Mouse (Mus musculus): Measurements from ENCODE around the gene Elovl2. TPM values are rescaled to one million over a fixed set of nuclear protein-coding genes. Genes with fewer than 3 reads are reported as not detected.

Gene Elovl2
- polyA plus RNA-seq, 1 experiment from 2014 or later, result 6.5 TPM

GRCm38 (mm10) chr13:41203289-41203688, 16.9 kb downstream of the Elovl2 start:
- no peaks in the 10 kb centered on the region for H3K36me3 ChIP-seq (ENCODE audit: control insufficient read depth, insufficient read depth)
- H3K4me2 ChIP-seq (replicated peaks; ENCODE audit: low read depth), result no peak overlapping the region
- H3K27me3 ChIP-seq (replicated peaks; ENCODE audit: control insufficient read depth, insufficient read depth, low read length), result no peaks in the 10 kb centered on the region
- H3K4me1 ChIP-seq (replicated peaks; ENCODE audit: control insufficient read depth, insufficient read depth, low read length), result no peaks in the 10 kb centered on the region
- no peaks in the 10 kb centered on the region for H3K9me3 ChIP-seq (ENCODE audit: control insufficient read depth)
- WGBS, result 52% methylated on average over 7 of the region's 7 CpGs
- no peak overlapping the region for H3K9ac ChIP-seq (ENCODE audit: low read depth, low read length)
- ATAC-seq, result no peak
- H3K27ac ChIP-seq (ENCODE audit: low read depth, low read length), result no peak overlapping the region
- no peak overlapping the region for H3K4me3 ChIP-seq (ENCODE audit: low read depth, low read length)
- no peak for TF ChIP-seq CTCF (IDR thresholded peaks at IDR 0.05; ENCODE audit: low read depth)

GRCm38 (mm10) chr13:41200861-41201260, 19.3 kb downstream of the Elovl2 start:
- no peaks in the 10 kb centered on the region for H3K36me3 ChIP-seq (ENCODE audit: control insufficient read depth, insufficient read depth)
- no peak overlapping the region for H3K4me2 ChIP-seq (replicated peaks; ENCODE audit: low read depth)
- no peaks in the 10 kb centered on the region for H3K27me3 ChIP-seq (replicated peaks; ENCODE audit: control insufficient read depth, insufficient read depth, low read length)
- WGBS, result 74% methylated on average over 2 of the region's 2 CpGs
- no peak overlapping the region for H3K4me3 ChIP-seq (ENCODE audit: low read depth, low read length)
- H3K4me1 ChIP-seq (replicated peaks; ENCODE audit: control insufficient read depth, insufficient read depth, low read length), result no peaks in the 10 kb centered on the region
- no peak for ATAC-seq
- no peak overlapping the region for H3K9ac ChIP-seq (ENCODE audit: low read depth, low read length)
- TF ChIP-seq CTCF (IDR thresholded peaks at IDR 0.05; ENCODE audit: low read depth), result no peak
- H3K27ac ChIP-seq (ENCODE audit: low read depth, low read length), result no peak overlapping the region
- H3K9me3 ChIP-seq (ENCODE audit: control insufficient read depth), result no peaks in the 10 kb centered on the region

- Histone ChIP-seq H3K4me2 (replicated peaks; ENCODE audit: low read depth) (no peak overlapping the region), H3K27ac (ENCODE audit: low read depth, low read length) (no peak overlapping the region), H3K9ac (ENCODE audit: low read depth, low read length) (no peak overlapping the region), H3K36me3 (ENCODE audit: control insufficient read depth, insufficient read depth) (no peaks in the 10 kb centered on the region), H3K27me3 (replicated peaks; ENCODE audit: control insufficient read depth, insufficient read depth, low read length) (no peaks in the 10 kb centered on the region), H3K4me3 (ENCODE audit: low read depth, low read length) (no peak overlapping the region), H3K4me1 (replicated peaks; ENCODE audit: control insufficient read depth, insufficient read depth, low read length) (no peaks in the 10 kb centered on the region), H3K9me3 (ENCODE audit: control insufficient read depth) (no peaks in the 10 kb centered on the region)
- no peak for ATAC-seq
- no peak for TF ChIP-seq CTCF (IDR thresholded peaks at IDR 0.05; ENCODE audit: low read depth)
- 58% methylated on average over 3 of the region's 3 CpGs for WGBS
These were observed 24.4 kb downstream of the Elovl2 start for GRCm38 (mm10) chr13:41195640-41196333.

- Histone ChIP-seq H3K4me1 (replicated peaks; ENCODE audit: control insufficient read depth, insufficient read depth, low read length) (no peaks in the 10 kb centered on the region), H3K36me3 (ENCODE audit: control insufficient read depth, insufficient read depth) (no peaks in the 10 kb centered on the region), H3K9me3 (ENCODE audit: control insufficient read depth) (no peaks in the 10 kb centered on the region), H3K27ac (ENCODE audit: low read depth, low read length) (no peak overlapping the region), H3K4me2 (replicated peaks; ENCODE audit: low read depth) (no peak overlapping the region), H3K4me3 (ENCODE audit: low read depth, low read length) (no peak overlapping the region), H3K9ac (ENCODE audit: low read depth, low read length) (no peak overlapping the region), H3K27me3 (replicated peaks; ENCODE audit: control insufficient read depth, insufficient read depth, low read length) (no peaks in the 10 kb centered on the region)
- TF ChIP-seq CTCF (IDR thresholded peaks at IDR 0.05; ENCODE audit: low read depth), result no peak
- 80% methylated on average over 6 of the region's 6 CpGs for WGBS
- no peak for ATAC-seq
These were observed 32.3 kb downstream of the Elovl2 start for GRCm38 (mm10) chr13:41187886-41188285.

- no peak overlapping the region for H3K27ac ChIP-seq (ENCODE audit: low read depth, low read length)
- WGBS, result 68% methylated on average over 5 of the region's 5 CpGs
- H3K4me2 ChIP-seq (replicated peaks; ENCODE audit: low read depth), result no peak overlapping the region
- H3K4me3 ChIP-seq (ENCODE audit: low read depth, low read length), result no peak overlapping the region
- H3K36me3 ChIP-seq (ENCODE audit: control insufficient read depth, insufficient read depth), result no peaks in the 10 kb centered on the region
- H3K4me1 ChIP-seq (replicated peaks; ENCODE audit: control insufficient read depth, insufficient read depth, low read length), result no peaks in the 10 kb centered on the region
- peak; percentile 27 for TF ChIP-seq CTCF (IDR thresholded peaks at IDR 0.05; ENCODE audit: low read depth)
- ATAC-seq, result no peak
- H3K9me3 ChIP-seq (ENCODE audit: control insufficient read depth), result no peaks in the 10 kb centered on the region
- no peaks in the 10 kb centered on the region for H3K27me3 ChIP-seq (replicated peaks; ENCODE audit: control insufficient read depth, insufficient read depth, low read length)
- no peak overlapping the region for H3K9ac ChIP-seq (ENCODE audit: low read depth, low read length)
These were observed 61.8 kb downstream of the Elovl2 start for GRCm38 (mm10) chr13:41158426-41158825.

- H3K4me3 ChIP-seq (ENCODE audit: low read depth, low read length), result no peak overlapping the region
- no peaks in the 10 kb centered on the region for H3K36me3 ChIP-seq (ENCODE audit: control insufficient read depth, insufficient read depth)
- WGBS, result 76% methylated on average over 11 of the region's 11 CpGs
- H3K4me2 ChIP-seq (replicated peaks; ENCODE audit: low read depth), result no peak overlapping the region
- TF ChIP-seq CTCF (IDR thresholded peaks at IDR 0.05; ENCODE audit: low read depth), result no peak
- ATAC-seq, result no peak
- no peaks in the 10 kb centered on the region for H3K9me3 ChIP-seq (ENCODE audit: control insufficient read depth)
- no peak overlapping the region for H3K27ac ChIP-seq (ENCODE audit: low read depth, low read length)
- no peak overlapping the region for H3K9ac ChIP-seq (ENCODE audit: low read depth, low read length)
- no peaks in the 10 kb centered on the region for H3K4me1 ChIP-seq (replicated peaks; ENCODE audit: control insufficient read depth, insufficient read depth, low read length)
- no peaks in the 10 kb centered on the region for H3K27me3 ChIP-seq (replicated peaks; ENCODE audit: control insufficient read depth, insufficient read depth, low read length)
These were observed 67.1 kb downstream of the Elovl2 start for GRCm38 (mm10) chr13:41153146-41153545.
